Mouse (Mus musculus): Measurements from ENCODE around the gene Nudcd2.
"Not testable (repeated sequence)": the region's sequence is repeated elsewhere in the genome, so short reads cannot be mapped to it uniquely, and the experiment has no call there.

Nudcd2 gene

DNA sequence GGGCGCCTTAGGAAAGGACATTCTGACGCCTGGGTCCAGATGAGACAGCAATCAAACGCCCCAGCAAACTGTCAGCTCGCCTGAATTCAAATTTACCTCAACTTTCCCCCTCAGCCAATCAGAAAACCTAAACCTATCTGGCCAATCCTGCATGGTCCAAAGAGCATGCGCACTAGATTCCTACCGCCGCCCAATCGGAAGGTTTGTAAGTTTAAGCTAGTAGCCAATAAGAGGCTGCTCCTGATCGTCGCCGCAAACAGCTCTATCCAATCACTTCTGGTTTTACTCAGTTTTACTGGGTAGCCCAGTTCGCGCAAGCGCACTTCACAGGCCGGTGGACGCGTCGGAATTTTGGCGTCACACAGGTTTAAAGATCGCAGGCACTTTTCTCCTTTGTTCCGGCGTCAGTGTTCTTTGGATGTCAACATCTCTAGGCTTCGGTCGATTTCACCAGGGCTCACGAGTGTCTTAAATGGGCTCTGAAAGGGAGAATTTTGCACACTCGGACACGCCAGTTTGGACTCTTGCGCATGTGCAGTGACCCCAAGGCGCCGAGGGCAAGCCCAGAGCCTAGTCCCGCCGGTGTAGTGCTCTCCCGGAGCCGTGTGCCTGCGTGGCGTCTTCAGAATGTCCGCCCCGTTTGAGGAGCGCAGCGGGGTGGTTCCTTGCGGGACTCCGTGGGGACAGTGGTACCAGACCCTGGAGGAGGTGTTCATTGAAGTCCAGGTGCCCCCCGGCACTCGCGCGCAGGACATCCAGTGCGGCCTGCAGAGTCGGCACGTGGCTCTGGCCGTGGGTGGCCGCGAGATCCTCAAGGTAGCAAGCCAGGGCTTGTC is at the start of gene Nudcd2, which contains the start of gene Hmmr:
Nudcd2 (plus strand) TSS at position 329 of the 836 bp plus-strand sequence.
Hmmr (minus strand) TSS at position 84 of the 836 bp plus-strand sequence.
- peak; percentile 78 for DNase-seq (ENCODE audit: low spot score)

DNA sequence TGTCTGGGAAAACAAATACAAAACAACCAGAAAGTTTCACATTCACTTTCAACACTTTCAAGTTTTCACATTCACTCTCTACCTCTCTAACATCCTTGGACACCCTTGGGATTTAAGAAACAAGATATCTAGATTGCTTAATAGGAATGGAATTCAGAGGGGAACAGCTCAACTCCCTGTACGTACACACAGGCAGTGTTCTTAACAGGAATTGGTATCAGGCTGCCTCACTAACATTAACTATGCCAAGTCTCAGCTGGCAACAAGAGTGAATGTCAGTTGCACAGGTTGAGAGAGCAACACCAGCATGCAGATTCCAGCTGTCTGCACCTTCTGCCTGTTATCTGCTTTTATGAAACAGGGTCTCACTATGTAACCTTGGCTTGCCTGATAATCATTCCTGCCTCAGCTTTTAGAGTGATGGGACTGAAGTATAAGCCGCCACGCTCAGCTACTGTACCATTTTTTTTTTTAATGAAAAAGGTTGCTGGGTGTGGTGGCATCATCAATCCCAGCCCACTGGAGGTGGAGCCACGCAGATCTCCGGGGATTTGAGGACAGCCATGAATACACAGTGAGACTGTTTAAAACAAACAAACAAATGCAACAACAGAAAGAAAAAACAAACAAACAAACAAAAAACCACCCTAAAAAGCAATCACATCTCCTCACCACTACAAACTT is 42.9 kb upstream of the Nudcd2 start:
- no peak for DNase-seq (ENCODE audit: low spot score)

DNA sequence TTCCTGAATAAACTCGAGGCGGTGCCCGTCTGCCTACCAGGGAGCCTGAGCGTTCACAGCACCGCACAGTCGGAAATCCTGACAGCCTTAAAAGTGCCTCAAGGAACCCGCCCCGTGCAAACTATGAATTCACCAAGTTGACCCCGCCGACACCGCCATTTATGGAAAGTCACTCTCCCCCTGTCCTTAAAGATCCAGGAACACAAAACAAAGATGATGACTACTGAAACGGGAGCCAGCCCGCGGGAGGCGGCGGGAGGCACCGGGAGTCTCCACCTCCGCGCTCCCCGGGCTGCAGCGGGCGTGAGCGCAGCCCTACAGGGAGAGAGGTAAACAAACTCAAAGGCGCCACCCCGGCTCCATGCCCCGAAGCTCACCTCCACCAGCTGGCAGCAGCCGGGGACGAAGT is 41.4 kb upstream of the Nudcd2 start:
- DNase-seq (ENCODE audit: low spot score), result no peak

DNA sequence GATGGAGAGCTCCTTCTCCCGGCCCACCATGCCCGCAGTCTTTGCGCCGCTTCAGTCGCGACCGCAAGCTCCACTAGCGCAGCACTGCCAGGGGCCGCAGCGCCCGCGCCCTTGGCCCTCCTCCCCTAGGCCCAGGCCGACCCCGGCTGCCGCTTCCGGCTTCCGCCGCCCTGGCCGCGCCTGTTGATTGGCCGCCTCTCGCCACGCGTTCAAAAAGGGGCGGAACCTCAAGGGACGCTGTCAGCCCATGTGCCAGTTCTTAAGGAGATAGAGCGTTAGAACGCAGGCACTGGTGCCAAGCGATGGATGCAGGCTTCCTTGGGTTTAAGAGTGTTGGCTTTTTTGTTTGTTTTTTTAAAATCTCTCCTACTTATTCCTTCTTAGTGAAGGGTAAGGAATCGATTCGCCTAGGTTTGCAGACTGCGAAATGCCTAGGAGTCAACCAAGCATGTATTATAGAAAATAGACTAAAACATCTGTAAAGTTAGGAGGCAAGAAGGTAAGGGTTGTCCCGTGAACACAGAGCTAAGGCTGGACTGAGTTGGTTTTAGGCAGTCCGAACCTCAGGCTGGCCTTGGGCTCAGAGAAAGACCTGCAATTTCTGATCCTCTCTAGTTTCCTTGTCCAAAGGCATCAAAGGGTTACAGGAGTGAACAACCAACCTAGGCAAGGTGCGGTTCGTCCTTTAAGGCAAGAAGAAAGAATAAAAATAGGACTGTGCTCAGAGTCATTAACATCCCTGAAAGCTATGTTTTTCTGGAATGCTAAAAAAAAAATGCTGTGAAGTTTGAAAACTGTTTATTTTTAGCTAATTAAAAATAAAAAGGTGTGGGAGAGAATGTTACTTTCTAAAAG is 40.7 kb upstream of the Nudcd2 start:
- peak; percentile 92 for DNase-seq (ENCODE audit: low spot score)

DNA sequence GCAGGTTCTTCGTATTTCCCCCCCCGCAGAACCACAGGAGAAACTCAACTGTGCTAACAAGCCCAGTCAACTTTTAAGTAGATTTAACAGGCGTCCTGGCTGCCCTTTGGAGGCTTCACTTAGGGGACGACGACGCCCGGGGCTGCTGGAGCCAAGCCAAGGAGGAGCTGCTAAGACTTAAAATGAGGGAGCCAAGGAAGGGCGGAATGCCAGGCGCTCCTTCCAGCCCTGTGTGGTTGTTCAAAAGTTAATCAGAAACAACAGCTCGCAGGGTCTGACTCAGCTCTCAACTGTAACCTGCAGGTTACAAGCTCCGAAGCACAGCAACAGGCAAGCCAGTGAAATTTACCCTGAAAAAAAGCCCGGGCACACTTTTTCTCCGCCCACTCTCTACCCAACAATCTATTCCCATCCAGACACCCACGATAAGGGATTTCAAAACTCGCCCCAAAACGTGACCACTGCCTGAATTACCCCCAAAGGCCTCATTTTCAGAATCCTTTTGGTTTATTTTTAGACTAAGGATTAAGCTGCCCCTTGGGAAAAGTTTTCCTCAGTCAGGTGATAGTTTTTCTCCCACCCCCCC is 40.0 kb upstream of the Nudcd2 start:
- DNase-seq (ENCODE audit: low spot score), result peak; percentile 57

DNA sequence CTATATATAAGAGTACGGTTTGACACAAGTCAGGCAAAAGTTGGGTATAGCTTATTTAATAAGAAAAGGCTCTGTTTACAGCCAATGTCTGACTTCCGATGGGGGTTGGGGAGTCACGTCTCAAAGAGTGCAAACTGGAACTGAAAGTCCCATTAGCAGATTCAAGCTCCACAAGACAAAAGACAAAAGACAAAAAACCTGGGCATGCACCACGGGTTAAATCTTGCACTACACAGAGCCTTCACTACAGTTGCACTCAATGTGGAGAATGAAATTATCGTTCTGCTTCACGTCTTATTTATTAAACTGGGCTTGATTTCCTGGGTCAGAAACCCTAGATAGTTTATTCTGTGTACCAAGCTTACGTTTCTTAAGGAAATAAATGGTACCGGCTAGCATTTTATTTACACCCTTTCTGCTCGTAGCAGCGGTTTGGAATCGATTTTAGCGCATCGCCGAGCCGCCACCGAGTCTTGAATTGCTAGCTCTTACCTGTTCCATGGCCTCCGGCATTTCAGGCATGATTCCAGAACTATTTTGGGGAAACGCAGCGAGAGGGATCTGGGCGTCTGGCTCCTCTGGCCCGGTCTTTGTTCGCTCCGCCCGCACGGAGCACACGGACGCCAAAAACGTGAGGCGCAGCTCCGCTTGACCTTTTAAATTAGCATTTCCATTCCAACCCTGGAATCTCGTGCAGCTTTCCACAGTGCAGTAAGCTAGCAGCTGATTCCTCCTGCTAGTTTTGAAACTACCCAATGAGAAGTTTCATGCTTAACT is 39.0 kb upstream of the Nudcd2 start:
- peak; percentile 48 for DNase-seq (ENCODE audit: low spot score)

DNA sequence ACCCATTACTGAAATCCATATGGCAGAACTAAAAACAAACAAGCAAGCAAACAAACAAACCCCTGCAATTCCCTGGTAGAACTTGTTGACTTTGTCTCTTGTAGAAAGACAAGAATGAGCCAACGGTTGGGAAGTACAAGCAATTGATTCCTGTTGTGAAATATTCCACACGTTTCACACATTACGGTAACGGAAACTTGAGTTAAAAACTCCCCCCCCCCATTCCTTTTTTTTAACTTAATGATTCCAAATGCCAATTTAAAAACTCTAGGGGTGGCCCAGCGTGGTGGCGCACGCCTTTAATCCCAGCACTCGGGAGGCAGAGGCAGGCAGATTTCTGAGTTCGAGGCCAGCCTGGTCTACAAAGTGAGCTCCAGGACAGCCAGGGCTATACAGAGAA is 38.4 kb upstream of the Nudcd2 start, which contains the start of gene Mat2b:
Mat2b (minus strand) TSS at position 101 of the 400 bp plus-strand sequence.
- DNase-seq (ENCODE audit: low spot score), result no peak

DNA sequence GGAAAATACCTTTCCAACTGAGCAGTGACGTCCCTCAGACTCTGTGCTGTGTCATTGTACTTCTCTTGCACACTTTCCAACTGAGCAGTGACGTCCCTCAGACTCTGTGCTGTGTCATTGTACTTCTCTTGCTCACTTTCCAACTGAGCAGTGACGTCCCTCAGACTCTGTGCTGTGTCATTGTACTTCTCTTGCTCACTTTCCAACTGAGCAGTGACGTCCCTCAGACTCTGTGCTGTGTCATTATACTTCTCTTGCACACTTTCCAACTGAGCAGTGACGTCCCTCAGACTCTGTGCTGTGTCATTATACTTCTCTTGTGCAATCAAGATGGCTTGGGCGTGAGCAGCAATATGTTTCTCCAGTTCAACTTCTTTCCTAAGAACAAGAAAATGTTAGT is 23.6 kb upstream of the Nudcd2 start:
- DNase-seq (ENCODE audit: low spot score), result not testable (repeated sequence)

DNA sequence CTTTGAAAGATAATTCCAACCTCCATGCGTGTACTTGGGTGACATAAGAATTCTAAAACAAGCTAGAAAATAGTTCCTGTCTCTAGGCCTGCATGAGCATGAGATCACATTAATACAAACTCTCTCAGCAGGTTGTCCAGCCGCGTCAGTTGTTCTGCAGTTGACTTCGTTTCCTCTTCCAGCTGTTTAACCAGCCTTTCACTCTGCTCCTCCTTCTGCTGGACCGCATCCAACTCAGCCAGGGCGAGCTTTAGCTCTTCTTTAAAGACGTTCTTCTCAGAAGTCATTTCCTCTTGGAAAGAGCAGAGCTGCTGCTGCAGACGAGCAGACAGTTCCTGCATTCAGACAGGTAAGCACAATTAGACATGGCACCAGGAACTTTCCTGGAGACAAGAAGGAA is 19.6 kb upstream of the Nudcd2 start:
- DNase-seq (ENCODE audit: low spot score), result peak; percentile 7

DNA sequence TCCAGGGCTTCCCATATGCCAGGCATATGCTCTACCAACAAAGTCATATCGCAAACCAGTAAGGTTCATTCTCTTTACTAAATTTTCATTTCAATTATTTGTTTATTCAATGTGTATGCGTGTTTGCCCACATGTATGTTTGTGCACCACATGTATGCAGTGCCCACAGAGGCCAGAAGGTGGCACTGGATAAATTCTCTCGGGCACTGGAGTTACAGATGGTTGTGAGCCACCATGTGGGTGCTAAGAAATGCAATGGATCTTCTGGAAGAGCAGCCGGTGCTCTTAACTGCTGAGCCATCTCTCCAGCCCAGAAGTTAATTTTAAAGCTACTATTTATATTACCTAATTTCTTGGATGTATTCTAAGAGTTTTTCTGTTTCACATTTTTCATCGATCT is 17.9 kb upstream of the Nudcd2 start:
- DNase-seq (ENCODE audit: low spot score), result no peak

DNA sequence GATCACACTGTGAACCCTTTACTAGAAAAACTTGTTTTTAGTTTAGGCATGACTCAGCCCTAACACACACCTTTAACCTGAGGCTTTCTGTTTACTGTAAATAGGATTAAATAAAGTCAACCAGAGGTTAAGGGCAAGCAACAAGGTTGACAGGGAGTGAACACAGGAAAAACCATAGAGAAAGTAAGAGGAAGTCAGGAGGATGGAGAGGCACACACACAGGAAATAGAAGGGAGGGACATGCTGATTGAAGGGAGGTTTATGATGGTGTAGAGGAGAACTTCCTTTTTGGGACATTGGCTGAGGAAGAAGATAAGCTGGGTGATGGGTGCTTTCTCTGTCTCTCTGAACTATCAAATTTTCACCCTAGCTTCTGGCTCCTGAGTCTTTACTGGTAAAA is 15.1 kb upstream of the Nudcd2 start:
- DNase-seq (ENCODE audit: low spot score), result no peak

DNA sequence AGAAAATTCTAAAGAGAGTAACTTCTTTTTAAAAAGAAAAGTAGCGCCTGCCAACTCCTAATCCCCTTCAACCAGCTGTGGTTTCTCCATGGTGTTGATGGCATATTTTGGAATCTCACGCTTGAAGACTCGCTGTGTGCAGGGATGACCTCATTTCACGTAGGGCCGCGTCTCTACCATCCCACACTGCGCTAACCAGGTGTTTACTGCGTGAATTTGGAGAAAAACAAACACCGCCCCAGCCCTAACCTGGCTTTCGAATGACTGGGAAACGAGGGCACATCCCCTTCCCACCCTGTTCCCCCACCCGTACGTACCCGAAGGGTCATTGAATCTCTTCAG is 499 bp upstream of the Nudcd2 start:
- DNase-seq (ENCODE audit: low spot score), result no peak

DNA sequence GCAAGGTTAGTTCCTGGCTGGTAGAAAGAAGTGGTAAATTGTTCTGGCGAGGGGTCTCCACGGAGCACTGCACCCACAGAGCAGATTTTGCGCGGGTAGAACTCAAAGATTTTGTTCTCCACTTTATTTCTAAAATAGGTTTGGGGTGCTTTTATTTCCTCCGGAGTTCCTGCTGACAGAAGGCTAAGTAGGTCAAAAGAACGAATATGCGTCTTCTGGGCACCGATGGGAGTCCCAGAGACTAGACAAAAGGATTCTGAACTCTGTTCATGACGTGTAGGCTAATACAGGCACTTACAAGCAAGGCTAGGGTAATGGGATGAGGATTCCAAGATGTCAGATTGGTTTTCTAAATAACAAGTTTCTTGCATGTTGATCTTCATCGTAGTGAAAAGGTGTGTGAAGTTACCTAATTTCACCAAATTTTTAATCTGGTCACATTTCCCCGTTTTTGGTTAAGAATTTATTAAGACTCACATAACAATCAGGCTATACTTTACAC is 835 bp downstream of the Nudcd2 start:
- DNase-seq (ENCODE audit: low spot score), result no peak

DNA sequence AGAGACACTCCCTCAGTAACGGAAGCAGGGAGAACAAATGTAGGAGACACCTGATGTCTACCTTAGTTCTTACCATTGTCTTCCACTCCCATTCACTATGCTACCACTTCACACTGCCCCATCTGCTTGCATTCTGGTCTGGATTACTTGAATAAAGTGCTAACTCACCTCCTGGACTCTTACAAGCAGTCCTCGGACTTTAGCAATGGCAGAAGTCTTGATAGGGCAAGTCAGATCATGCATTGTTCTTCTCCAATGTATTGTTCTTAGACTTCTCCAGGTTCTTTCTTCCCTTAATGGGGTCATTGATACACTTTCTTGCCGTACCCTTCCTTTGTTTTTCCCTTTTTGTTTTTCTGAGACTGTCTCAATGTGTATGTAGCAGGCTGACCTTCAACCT is 3.9 kb downstream of the Nudcd2 start:
- DNase-seq (ENCODE audit: low spot score), result no peak

DNA sequence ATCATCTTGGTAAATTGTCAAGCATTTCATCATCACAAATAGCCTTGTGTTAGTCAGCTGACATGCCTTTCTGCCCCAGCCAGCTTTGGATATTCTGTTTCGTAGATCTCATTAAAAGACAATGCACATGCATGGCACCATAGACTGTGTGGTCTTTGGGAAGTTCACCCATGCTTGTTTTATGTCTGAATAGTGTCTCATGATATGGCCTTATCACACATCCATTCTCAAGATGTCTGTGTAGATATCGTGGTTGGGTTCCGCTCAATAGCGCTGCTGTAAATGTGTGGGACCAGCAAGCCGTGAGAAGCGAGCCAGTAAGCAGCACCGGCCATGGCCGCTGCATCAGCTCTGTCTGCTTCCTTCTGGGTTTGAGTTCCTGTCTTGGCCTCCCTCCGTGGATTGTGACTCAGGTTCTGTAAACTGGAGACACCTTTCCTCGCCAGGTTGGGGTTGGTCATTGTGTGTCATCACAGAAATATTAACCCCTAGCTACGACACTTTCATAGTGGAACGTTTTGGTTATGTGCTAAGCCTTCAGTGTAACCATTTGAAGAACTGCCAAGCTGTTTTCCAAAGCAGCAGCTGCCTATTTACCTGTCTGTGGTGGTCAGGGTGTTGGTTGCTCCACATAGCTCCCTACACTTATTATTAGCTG is 8.3 kb downstream of the Nudcd2 start:
- no peak for DNase-seq (ENCODE audit: low spot score)

DNA sequence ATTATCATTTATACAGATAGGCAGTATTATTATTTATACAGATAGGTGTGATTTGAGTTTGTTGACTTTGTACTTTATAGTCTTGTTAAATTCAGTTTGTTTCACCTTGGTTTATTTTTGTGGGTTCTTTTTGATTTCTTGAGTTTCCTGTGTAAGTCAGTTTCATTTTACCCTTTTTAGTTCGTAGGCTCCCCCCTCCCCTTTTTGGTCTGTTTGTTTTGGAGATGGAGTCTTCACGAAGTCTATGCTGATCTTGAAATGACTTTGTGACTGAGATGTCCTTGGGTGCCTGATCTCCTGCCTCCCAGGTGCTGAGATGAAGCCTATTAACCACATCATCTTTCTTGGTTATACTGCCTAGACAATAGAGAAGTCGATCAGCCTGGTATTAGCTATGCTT is 10.9 kb downstream of the Nudcd2 start:
- no peak for DNase-seq (ENCODE audit: low spot score)

DNA sequence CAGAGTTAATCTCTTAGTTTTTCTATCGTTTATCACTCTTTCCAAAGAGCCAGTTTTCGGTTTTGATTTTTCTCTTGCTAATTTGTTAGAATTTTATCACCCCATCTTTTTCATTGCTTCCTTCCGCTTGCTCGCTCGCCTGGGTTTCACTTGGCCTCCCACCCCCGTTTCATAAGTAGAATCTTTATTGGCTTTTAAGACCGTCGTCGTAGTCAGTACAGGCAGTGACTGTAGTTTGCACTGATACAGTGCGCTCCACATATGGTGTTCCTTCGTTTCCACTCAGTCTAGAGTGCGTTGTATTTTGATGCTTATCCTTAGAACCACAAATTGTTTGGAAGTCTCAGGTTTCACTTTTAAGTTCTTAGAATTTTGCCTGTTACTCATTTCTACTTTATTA is 12.9 kb downstream of the Nudcd2 start:
- no peak for DNase-seq (ENCODE audit: low spot score)

DNA sequence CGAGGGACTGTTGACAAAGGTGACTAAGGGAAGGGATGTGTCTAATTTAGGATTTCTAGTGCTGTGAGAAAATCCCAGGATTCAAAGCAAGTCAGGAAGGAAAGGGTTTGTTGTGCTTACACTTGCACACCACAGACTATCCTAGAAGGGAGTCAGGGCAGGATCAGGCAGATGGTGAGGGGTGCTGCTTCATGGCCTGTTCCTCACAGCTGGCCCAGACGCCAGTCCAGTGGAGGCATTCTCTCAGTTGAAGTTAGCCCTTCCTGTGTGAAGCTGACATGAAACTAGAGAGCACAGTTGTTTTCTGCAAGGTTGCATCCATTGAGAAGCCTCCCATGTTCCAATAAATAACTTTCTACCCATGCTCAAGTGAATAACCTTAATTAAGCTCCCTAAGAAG is 14.2 kb downstream of the Nudcd2 start:
- DNase-seq (ENCODE audit: low spot score), result no peak

DNA sequence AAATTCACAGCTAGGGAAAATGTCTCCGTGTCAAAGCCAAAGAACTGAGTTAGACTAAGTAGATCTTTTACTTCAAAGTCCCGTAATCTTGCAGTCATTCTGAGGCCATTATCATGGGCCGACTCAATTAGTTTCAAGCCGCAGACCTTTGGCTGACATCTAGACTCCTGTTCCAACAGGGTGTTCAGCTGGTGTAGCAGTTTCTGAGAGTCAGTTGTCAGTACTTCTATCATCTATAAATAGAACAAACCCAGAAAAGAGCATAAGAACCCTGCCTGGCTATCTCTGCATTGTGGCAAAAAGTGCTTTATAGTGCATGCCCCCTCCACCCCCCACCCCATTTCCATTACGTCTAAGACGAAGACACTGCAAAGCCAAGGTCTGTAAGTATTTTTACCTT is 20.4 kb downstream of the Nudcd2 start:
- no peak for DNase-seq (ENCODE audit: low spot score)

DNA sequence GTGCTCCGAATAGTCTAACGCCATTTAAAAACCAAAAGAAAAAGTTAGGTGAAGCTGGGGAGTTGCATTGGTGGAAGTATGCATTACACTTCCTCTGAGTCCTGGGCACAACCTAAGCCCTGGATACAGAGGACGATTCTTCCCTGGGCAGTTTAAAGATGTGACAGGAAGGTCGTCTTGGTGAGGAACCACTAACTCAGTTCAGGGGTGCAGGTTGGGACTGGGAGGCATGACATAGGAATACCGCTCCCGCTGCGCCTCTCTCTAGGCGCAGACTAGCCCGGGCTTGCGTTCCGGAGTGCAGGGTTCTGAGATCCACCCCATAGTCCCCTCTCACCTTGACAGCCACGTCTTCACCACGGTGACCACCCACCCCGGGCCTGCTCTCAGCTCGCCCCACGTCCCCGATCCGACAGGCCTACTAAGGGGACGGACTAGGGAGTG is 21.2 kb downstream of the Nudcd2 start:
- DNase-seq (ENCODE audit: low spot score), result no peak

All from urinary bladder, postnatal 25 days (tissue).